Comparison of ENCODE assay signal across 8 mouse cellular contexts in genomic region chr8:124863163-124863677, GRCm38 (mm10). TPM values are rescaled to one million over a fixed set of nuclear protein-coding genes. Genes with fewer than 3 reads are reported as not detected.
DNase-seq lines count a peak whose midpoint lies in the region; ATAC-seq and TF ChIP-seq lines count a peak whose summit lies in the region.

No protein-coding gene starts in this region.

- DNase-seq in heart, adult 2 months, result no peak
- no peak for DNase-seq in heart, postnatal 14 days
- DNase-seq in adrenal gland, postnatal 4 days (ENCODE audit: low spot score in 2 of 2), result no peak
- no peak for DNase-seq in left cerebral cortex, postnatal 4 days
- no peak for DNase-seq in spleen, adult 18-20 months

- peaks cover 14% of the 10 kb centered on the region for H3K4me1 ChIP-seq in heart, adult 2 months (ENCODE audit: control insufficient read depth, insufficient read depth, low read length)
- H3K4me1 ChIP-seq in E14TG2a.4 (replicated peaks; ENCODE audit: low read depth, low read length), result peaks cover 79% of the 10 kb centered on the region
- peaks cover 21% of the 10 kb centered on the region for H3K4me1 ChIP-seq in forebrain, embryonic 12.5 days
- H3K4me1 ChIP-seq in liver, embryonic 16.5 days (ENCODE audit: control insufficient read depth, low read depth, low read length), result peaks cover 37% of the 10 kb centered on the region

- WGBS in heart, adult 2 months, result under 1% methylated on average over 33 of the region's 33 CpGs
- under 1% methylated on average over 33 of the region's 33 CpGs for WGBS in forebrain, embryonic 12.5 days
- WGBS in liver, embryonic 16.5 days (ENCODE audit: insufficient replicate concordance), result under 1% methylated on average over 33 of the region's 33 CpGs

- peak overlapping the region; percentile 97 for H3K4me3 ChIP-seq in heart, adult 2 months
- peak overlapping the region; percentile 99 for H3K4me3 ChIP-seq in E14TG2a.4 (replicated peaks; ENCODE audit: low read length)
- peak overlapping the region; percentile 94 for H3K4me3 ChIP-seq in forebrain, embryonic 12.5 days (replicated peaks)
- H3K4me3 ChIP-seq in liver, embryonic 16.5 days (ENCODE audit: low read depth, low read length), result peak overlapping the region; percentile 96

- intact Hi-C loops in heart, adult 2 months (cut with DNase I), result no loop called here
- intact Hi-C loops in heart, postnatal 14 days (cut with DNase I), result no loop called here
- intact Hi-C loops in left cerebral cortex, postnatal 4 days (cut with DNase I), result no loop called here

- TF ChIP-seq EP300 in heart, adult 2 months (IDR thresholded peaks at IDR 0.05; ENCODE audit: insufficient read depth, low read depth, low read length), result no peak

- H3K9me3 ChIP-seq in E14TG2a.4 (ENCODE audit: low read length), result no peaks in the 10 kb centered on the region
- H3K9me3 ChIP-seq in forebrain, embryonic 12.5 days, result no peaks in the 10 kb centered on the region
- H3K9me3 ChIP-seq in liver, embryonic 16.5 days (replicated peaks; ENCODE audit: control insufficient read depth, low read length), result no peaks in the 10 kb centered on the region

- H3K27ac ChIP-seq in heart, adult 2 months, result peak overlapping the region; percentile 95
- H3K27ac ChIP-seq in forebrain, embryonic 12.5 days, result peak overlapping the region; percentile 92
- H3K27ac ChIP-seq in liver, embryonic 16.5 days (ENCODE audit: low read length), result peak overlapping the region; percentile 89

- H3K4me2 ChIP-seq in forebrain, embryonic 12.5 days, result peak overlapping the region; percentile 76
- H3K4me2 ChIP-seq in liver, embryonic 16.5 days (ENCODE audit: low read depth, low read length), result peak overlapping the region; percentile 82

- TF ChIP-seq POLR2A in heart, adult 2 months (IDR thresholded peaks at IDR 0.05; ENCODE audit: insufficient read depth, low read depth, low read length), result 0 out of 2 replicates have a peak, but pooled peaks have one; percentile 38

- peak; percentile 88 for ATAC-seq in forebrain, embryonic 12.5 days (ENCODE audit: low FRiP score)
- ATAC-seq in liver, embryonic 16.5 days (ENCODE audit: low read depth), result peak; percentile 20

- H3K27me3 ChIP-seq in heart, adult 2 months (ENCODE audit: control insufficient read depth, insufficient read depth, low read length), result no peaks in the 10 kb centered on the region
- H3K27me3 ChIP-seq in E14TG2a.4 (ENCODE audit: insufficient read depth, low read length), result no peaks in the 10 kb centered on the region
- no peaks in the 10 kb centered on the region for H3K27me3 ChIP-seq in forebrain, embryonic 12.5 days
- H3K27me3 ChIP-seq in liver, embryonic 16.5 days (ENCODE audit: control insufficient read depth, insufficient read depth, low read depth, low read length), result no peaks in the 10 kb centered on the region

- H3K9ac ChIP-seq in heart, adult 2 months (ENCODE audit: low read depth, low read length), result peak overlapping the region; percentile 95
- peak overlapping the region; percentile 94 for H3K9ac ChIP-seq in forebrain, embryonic 12.5 days
- H3K9ac ChIP-seq in liver, embryonic 16.5 days (ENCODE audit: low read depth, low read length), result peak overlapping the region; percentile 92

- peaks cover 6% of the 10 kb centered on the region for H3K36me3 ChIP-seq in heart, adult 2 months (ENCODE audit: control insufficient read depth, insufficient read depth, low read length)
- peaks cover 65% of the 10 kb centered on the region for H3K36me3 ChIP-seq in E14TG2a.4 (ENCODE audit: insufficient read depth, low read length)
- H3K36me3 ChIP-seq in forebrain, embryonic 12.5 days (replicated peaks), result peaks cover 27% of the 10 kb centered on the region
- H3K36me3 ChIP-seq in liver, embryonic 16.5 days (ENCODE audit: control insufficient read depth, insufficient read depth), result peaks cover 11% of the 10 kb centered on the region

- no peaks in the 10 kb centered on the region; the same call in 1 of the 2 replicates for H3K79me2 ChIP-seq in heart, adult 2 months (replicated peaks; ENCODE audit: control insufficient read depth, insufficient read depth, low read length)

- TF ChIP-seq CTCF in heart, adult 2 months (IDR thresholded peaks at IDR 0.05), result peak; percentile 26; the same call in 1 of the 2 replicates
- no peak for TF ChIP-seq CTCF in E14TG2a.4 (conservative IDR thresholded peaks at IDR 0.05; ENCODE audit: low read length)

RNA-seq across cellular contexts. Expression of gene 2810004N23Rik, which starts 0.3 kb away (rescaled TPM):
- total RNA-seq in heart, adult 2 months (2021), result 10 to 100 TPM; 47.3 to 51.7 TPM
- polyA plus RNA-seq in heart, adult 2 months (2012; rRNA removed), result 28.9 and 46.7 TPM in 2 replicates
- total RNA-seq in heart, postnatal 14 days (2021), result 10 to 100 TPM; 36.4 to 37.8 TPM
- polyA plus RNA-seq in forebrain, embryonic 12.5 days (2016; fragmentation: Nextera tagmentation; extraction: Ambion mirVana), result 53.8 and 55.3 TPM in 2 replicates
- 14.7 and 16.9 TPM in 2 replicates for polyA plus RNA-seq in liver, embryonic 16.5 days (2015; fragmentation: Nextera tagmentation; extraction: Ambion mirVana)
- 10 to 100 TPM; 37.8 to 38.9 TPM for total RNA-seq in adrenal gland, postnatal 4 days (2021)
- 10 to 100 TPM; 21.2 to 24.2 TPM for total RNA-seq in left cerebral cortex, postnatal 4 days (2021)

RNA-seq across cellular contexts. Expression of gene Gnpat, which starts 0.4 kb away (rescaled TPM):
- total RNA-seq in heart, adult 2 months (2021), result 100 to 1,000 TPM; 169 to 189 TPM
- 199 and 263 TPM in 2 replicates for polyA plus RNA-seq in heart, adult 2 months (2012; rRNA removed)
- total RNA-seq in heart, postnatal 14 days (2021), result 100 to 1,000 TPM; 148 to 164 TPM
- polyA plus RNA-seq in forebrain, embryonic 12.5 days (2016; fragmentation: Nextera tagmentation; extraction: Ambion mirVana), result 130 and 131 TPM in 2 replicates
- 33.8 and 34.8 TPM in 2 replicates for polyA plus RNA-seq in liver, embryonic 16.5 days (2015; fragmentation: Nextera tagmentation; extraction: Ambion mirVana)
- 100 to 1,000 TPM; 105 to 106 TPM for total RNA-seq in adrenal gland, postnatal 4 days (2021)
- 10 to 100 TPM; 62.1 to 69.6 TPM for total RNA-seq in left cerebral cortex, postnatal 4 days (2021)

RNA-seq across cellular contexts. Expression of gene Exoc8, which starts 34.3 kb away (rescaled TPM):
- total RNA-seq in heart, adult 2 months (2021), result 10 to 100 TPM; 18.8 to 20.2 TPM
- 6.8 and 9.7 TPM in 2 replicates for polyA plus RNA-seq in heart, adult 2 months (2012; rRNA removed)
- 10 to 100 TPM; 19.7 to 20.2 TPM for total RNA-seq in heart, postnatal 14 days (2021)
- polyA plus RNA-seq in forebrain, embryonic 12.5 days (2016; fragmentation: Nextera tagmentation; extraction: Ambion mirVana), result 15.0 and 15.3 TPM in 2 replicates
- polyA plus RNA-seq in liver, embryonic 16.5 days (2015; fragmentation: Nextera tagmentation; extraction: Ambion mirVana), result 3.1 and 3.6 TPM in 2 replicates
- total RNA-seq in adrenal gland, postnatal 4 days (2021), result 10 to 100 TPM; 17.1 to 19.8 TPM
- total RNA-seq in left cerebral cortex, postnatal 4 days (2021), result 10 to 100 TPM; 32.8 to 33.8 TPM

RNA-seq across cellular contexts. Expression of gene Sprtn, which starts 34.5 kb away (rescaled TPM):
- 10 to 100 TPM; 10.3 TPM for total RNA-seq in heart, adult 2 months (2021)
- 8.3 and 13.7 TPM in 2 replicates for polyA plus RNA-seq in heart, adult 2 months (2012; rRNA removed)
- total RNA-seq in heart, postnatal 14 days (2021), result 10 to 100 TPM; 14.2 to 15.1 TPM
- 12.8 and 14.5 TPM in 2 replicates for polyA plus RNA-seq in forebrain, embryonic 12.5 days (2016; fragmentation: Nextera tagmentation; extraction: Ambion mirVana)
- 4.8 and 4.9 TPM in 2 replicates for polyA plus RNA-seq in liver, embryonic 16.5 days (2015; fragmentation: Nextera tagmentation; extraction: Ambion mirVana)
- total RNA-seq in adrenal gland, postnatal 4 days (2021), result 10 to 100 TPM; 26.1 to 28.0 TPM
- total RNA-seq in left cerebral cortex, postnatal 4 days (2021), result 10 to 100 TPM; 17.2 to 17.6 TPM
